Mouse (Mus musculus): ENCODE data around the gene Sept11. TPM values are rescaled to one million over a fixed set of nuclear protein-coding genes. Genes with fewer than 3 reads are reported as not detected.

Gene Sept11
- polyA plus RNA-seq, 1 experiment from 2014 or later = 261 TPM

GRCm38 (mm10) chr5:93172536-93172935 lies 79.3 kb downstream of the Sept11 start:
- no peaks in the 10 kb centered on the region for H3K9me3 ChIP-seq (replicated peaks; ENCODE audit: control insufficient read depth, low read length)
- H3K9ac ChIP-seq (replicated peaks; ENCODE audit: low read length) = no peak overlapping the region
- ATAC-seq (replicated peaks; ENCODE audit: insufficient number of reproducible peaks, low FRiP score, low TSS enrichment, low read depth) (no peak), DNase-seq (ENCODE audit: low spot score) (no peak)
- peaks cover 5% of the 10 kb centered on the region for H3K36me3 ChIP-seq (replicated peaks; ENCODE audit: control insufficient read depth, insufficient read depth, low read depth, low read length)
- no peak overlapping the region for H3K27ac ChIP-seq (replicated peaks; ENCODE audit: low read depth, low read length)
- H3K4me3 ChIP-seq (ENCODE audit: low read depth, low read length) = no peak overlapping the region
- no peaks in the 10 kb centered on the region for H3K27me3 ChIP-seq (ENCODE audit: control insufficient read depth, insufficient read depth, low read length)
- H3K4me2 ChIP-seq (ENCODE audit: low read depth, low read length) = no peak overlapping the region
- WGBS = 84% methylated on average over 6 of the region's 6 CpGs
- no peaks in the 10 kb centered on the region for H3K4me1 ChIP-seq (ENCODE audit: control insufficient read depth, insufficient read depth, low read length)

- ATAC-seq (replicated peaks; ENCODE audit: insufficient number of reproducible peaks, low FRiP score, low TSS enrichment, low read depth) = no peak
- Histone ChIP-seq H3K4me3 (ENCODE audit: low read depth, low read length) (no peak overlapping the region), H3K4me1 (ENCODE audit: control insufficient read depth, insufficient read depth, low read length) (no peaks in the 10 kb centered on the region), H3K9me3 (replicated peaks; ENCODE audit: control insufficient read depth, low read length) (no peaks in the 10 kb centered on the region), H3K4me2 (ENCODE audit: low read depth, low read length) (no peak overlapping the region), H3K27me3 (ENCODE audit: control insufficient read depth, insufficient read depth, low read length) (no peaks in the 10 kb centered on the region), H3K36me3 (replicated peaks; ENCODE audit: control insufficient read depth, insufficient read depth, low read depth, low read length) (peaks cover 5% of the 10 kb centered on the region), H3K27ac (replicated peaks; ENCODE audit: low read depth, low read length) (no peak overlapping the region), H3K9ac (replicated peaks; ENCODE audit: low read length) (no peak overlapping the region)
- DNase-seq (ENCODE audit: low spot score) = no peak
- WGBS = 87% methylated on average over 6 of the region's 6 CpGs
Observed at GRCm38 (mm10) chr5:93174675-93175074, 81.4 kb downstream of the Sept11 start.

GRCm38 (mm10) chr5:93178616-93179015 lies 85.4 kb downstream of the Sept11 start:
- no peaks in the 10 kb centered on the region for H3K27me3 ChIP-seq (ENCODE audit: control insufficient read depth, insufficient read depth, low read length)
- no peak overlapping the region for H3K4me2 ChIP-seq (ENCODE audit: low read depth, low read length)
- WGBS = 85% methylated on average over 6 of the region's 6 CpGs
- H3K9ac ChIP-seq (replicated peaks; ENCODE audit: low read length) = no peak overlapping the region
- H3K36me3 ChIP-seq (replicated peaks; ENCODE audit: control insufficient read depth, insufficient read depth, low read depth, low read length) = no peaks in the 10 kb centered on the region
- DNase-seq (ENCODE audit: low spot score) (no peak), ATAC-seq (replicated peaks; ENCODE audit: insufficient number of reproducible peaks, low FRiP score, low TSS enrichment, low read depth) (no peak)
- H3K4me1 ChIP-seq (ENCODE audit: control insufficient read depth, insufficient read depth, low read length) = no peaks in the 10 kb centered on the region
- no peak overlapping the region for H3K4me3 ChIP-seq (ENCODE audit: low read depth, low read length)
- H3K27ac ChIP-seq (replicated peaks; ENCODE audit: low read depth, low read length) = no peak overlapping the region
- no peaks in the 10 kb centered on the region for H3K9me3 ChIP-seq (replicated peaks; ENCODE audit: control insufficient read depth, low read length)

GRCm38 (mm10) chr5:93180252-93180651 lies 87.0 kb downstream of the Sept11 start:
- Histone ChIP-seq H3K4me2 (ENCODE audit: low read depth, low read length) (no peak overlapping the region), H3K4me3 (ENCODE audit: low read depth, low read length) (no peak overlapping the region), H3K9ac (replicated peaks; ENCODE audit: low read length) (no peak overlapping the region), H3K9me3 (replicated peaks; ENCODE audit: control insufficient read depth, low read length) (no peaks in the 10 kb centered on the region), H3K27ac (replicated peaks; ENCODE audit: low read depth, low read length) (no peak overlapping the region), H3K4me1 (ENCODE audit: control insufficient read depth, insufficient read depth, low read length) (no peaks in the 10 kb centered on the region), H3K27me3 (ENCODE audit: control insufficient read depth, insufficient read depth, low read length) (no peaks in the 10 kb centered on the region), H3K36me3 (replicated peaks; ENCODE audit: control insufficient read depth, insufficient read depth, low read depth, low read length) (peaks cover 2% of the 10 kb centered on the region; the same call in 1 of the 2 replicates)
- WGBS = 80% methylated on average over 2 of the region's 2 CpGs
- peak; percentile 46 for DNase-seq (ENCODE audit: low spot score)
- ATAC-seq (replicated peaks; ENCODE audit: insufficient number of reproducible peaks, low FRiP score, low TSS enrichment, low read depth) = no peak

- no peak overlapping the region for H3K4me2 ChIP-seq (ENCODE audit: low read depth, low read length)
- no peaks in the 10 kb centered on the region for H3K27me3 ChIP-seq (ENCODE audit: control insufficient read depth, insufficient read depth, low read length)
- peaks cover 5% of the 10 kb centered on the region for H3K36me3 ChIP-seq (replicated peaks; ENCODE audit: control insufficient read depth, insufficient read depth, low read depth, low read length)
- H3K27ac ChIP-seq (replicated peaks; ENCODE audit: low read depth, low read length) = no peak overlapping the region
- no peak overlapping the region for H3K9ac ChIP-seq (replicated peaks; ENCODE audit: low read length)
- H3K4me1 ChIP-seq (ENCODE audit: control insufficient read depth, insufficient read depth, low read length) = no peaks in the 10 kb centered on the region
- WGBS = 86% methylated on average over 6 of the region's 6 CpGs
- H3K9me3 ChIP-seq (replicated peaks; ENCODE audit: control insufficient read depth, low read length) = no peaks in the 10 kb centered on the region
- DNase-seq (ENCODE audit: low spot score) (no peak), ATAC-seq (replicated peaks; ENCODE audit: insufficient number of reproducible peaks, low FRiP score, low TSS enrichment, low read depth) (no peak)
- H3K4me3 ChIP-seq (ENCODE audit: low read depth, low read length) = no peak overlapping the region
Observed at GRCm38 (mm10) chr5:93183311-93183710, 90.1 kb downstream of the Sept11 start.

GRCm38 (mm10) chr5:93184548-93184947 lies 91.3 kb downstream of the Sept11 start:
- DNase-seq (ENCODE audit: low spot score) (no peak), ATAC-seq (replicated peaks; ENCODE audit: insufficient number of reproducible peaks, low FRiP score, low TSS enrichment, low read depth) (no peak)
- H3K27ac ChIP-seq (replicated peaks; ENCODE audit: low read depth, low read length) = no peak overlapping the region
- WGBS = 81% methylated on average over 6 of the region's 6 CpGs
- H3K36me3 ChIP-seq (replicated peaks; ENCODE audit: control insufficient read depth, insufficient read depth, low read depth, low read length) = peaks cover 7% of the 10 kb centered on the region
- no peak overlapping the region for H3K4me3 ChIP-seq (ENCODE audit: low read depth, low read length)
- H3K9me3 ChIP-seq (replicated peaks; ENCODE audit: control insufficient read depth, low read length) = no peaks in the 10 kb centered on the region
- H3K4me2 ChIP-seq (ENCODE audit: low read depth, low read length) = no peak overlapping the region
- no peak overlapping the region for H3K9ac ChIP-seq (replicated peaks; ENCODE audit: low read length)
- no peaks in the 10 kb centered on the region for H3K4me1 ChIP-seq (ENCODE audit: control insufficient read depth, insufficient read depth, low read length)
- H3K27me3 ChIP-seq (ENCODE audit: control insufficient read depth, insufficient read depth, low read length) = no peaks in the 10 kb centered on the region

- H3K9ac ChIP-seq (replicated peaks; ENCODE audit: low read length) = no peak overlapping the region
- no peak overlapping the region for H3K4me2 ChIP-seq (ENCODE audit: low read depth, low read length)
- H3K4me3 ChIP-seq (ENCODE audit: low read depth, low read length) = no peak overlapping the region
- DNase-seq (ENCODE audit: low spot score) (no peak), ATAC-seq (replicated peaks; ENCODE audit: insufficient number of reproducible peaks, low FRiP score, low TSS enrichment, low read depth) (no peak)
- no peaks in the 10 kb centered on the region for H3K27me3 ChIP-seq (ENCODE audit: control insufficient read depth, insufficient read depth, low read length)
- H3K4me1 ChIP-seq (ENCODE audit: control insufficient read depth, insufficient read depth, low read length) = no peaks in the 10 kb centered on the region
- H3K36me3 ChIP-seq (replicated peaks; ENCODE audit: control insufficient read depth, insufficient read depth, low read depth, low read length) = peaks cover 5% of the 10 kb centered on the region
- WGBS = 72% methylated on average over 3 of the region's 3 CpGs
- no peak overlapping the region for H3K27ac ChIP-seq (replicated peaks; ENCODE audit: low read depth, low read length)
- no peaks in the 10 kb centered on the region for H3K9me3 ChIP-seq (replicated peaks; ENCODE audit: control insufficient read depth, low read length)
Observed at GRCm38 (mm10) chr5:93189607-93190006, 96.4 kb downstream of the Sept11 start.

GRCm38 (mm10) chr5:93190428-93190827 lies 97.2 kb downstream of the Sept11 start:
- Histone ChIP-seq H3K27me3 (ENCODE audit: control insufficient read depth, insufficient read depth, low read length) (no peaks in the 10 kb centered on the region), H3K9me3 (replicated peaks; ENCODE audit: control insufficient read depth, low read length) (no peaks in the 10 kb centered on the region), H3K27ac (replicated peaks; ENCODE audit: low read depth, low read length) (no peak overlapping the region), H3K9ac (replicated peaks; ENCODE audit: low read length) (no peak overlapping the region), H3K36me3 (replicated peaks; ENCODE audit: control insufficient read depth, insufficient read depth, low read depth, low read length) (peaks cover 5% of the 10 kb centered on the region), H3K4me2 (ENCODE audit: low read depth, low read length) (no peak overlapping the region), H3K4me1 (ENCODE audit: control insufficient read depth, insufficient read depth, low read length) (no peaks in the 10 kb centered on the region), H3K4me3 (ENCODE audit: low read depth, low read length) (no peak overlapping the region)
- no peak for ATAC-seq (replicated peaks; ENCODE audit: insufficient number of reproducible peaks, low FRiP score, low TSS enrichment, low read depth)
- no peak for DNase-seq (ENCODE audit: low spot score)
- WGBS = 91% methylated on average over 5 of the region's 5 CpGs

All from embryonic facial prominence, embryonic 11.5 days (tissue).